Mouse (Mus musculus): ENCODE measurements around the gene Pde7b. TPM values are rescaled to one million over a fixed set of nuclear protein-coding genes. Genes with fewer than 3 reads are reported as not detected.
A peak's percentile ranks its signal among the peaks of the same experiment; 100 is the strongest.

Pde7b gene
- polyA plus RNA-seq, 1 experiment = 12.9 TPM

DNA sequence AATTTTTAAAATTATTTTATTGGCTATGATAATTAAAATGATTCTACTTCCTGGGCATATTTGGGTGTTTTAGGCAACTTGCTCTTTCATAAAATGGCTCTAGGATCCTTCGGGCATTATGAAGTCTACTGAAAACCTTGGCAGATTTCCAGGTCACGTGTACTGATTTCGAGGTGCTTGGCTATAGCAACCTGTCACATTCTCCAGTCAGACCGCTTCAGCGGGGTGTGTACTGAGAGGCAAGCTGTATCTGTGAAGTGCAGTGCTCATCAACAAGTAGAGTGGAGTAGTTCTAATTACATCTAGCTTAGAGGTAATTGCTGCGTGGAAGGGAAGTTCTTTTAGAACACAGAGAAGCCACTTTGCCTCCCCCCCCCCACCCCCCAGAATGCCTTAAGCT, 156.2 kb downstream of the Pde7b start:
- Histone ChIP-seq H3K27ac (ENCODE audit: insufficient read depth, low read depth, low read length) (no peak overlapping the region), H3K4me3 (ENCODE audit: insufficient read depth, low read length) (no peak overlapping the region), H3K4me1 (ENCODE audit: control insufficient read depth, insufficient read depth, low read length) (peaks cover 8% of the 10 kb centered on the region)
- TF ChIP-seq POLR2A (IDR thresholded peaks at IDR 0.05; ENCODE audit: borderline replicate concordance, low read depth, low read length) = no peak

DNA sequence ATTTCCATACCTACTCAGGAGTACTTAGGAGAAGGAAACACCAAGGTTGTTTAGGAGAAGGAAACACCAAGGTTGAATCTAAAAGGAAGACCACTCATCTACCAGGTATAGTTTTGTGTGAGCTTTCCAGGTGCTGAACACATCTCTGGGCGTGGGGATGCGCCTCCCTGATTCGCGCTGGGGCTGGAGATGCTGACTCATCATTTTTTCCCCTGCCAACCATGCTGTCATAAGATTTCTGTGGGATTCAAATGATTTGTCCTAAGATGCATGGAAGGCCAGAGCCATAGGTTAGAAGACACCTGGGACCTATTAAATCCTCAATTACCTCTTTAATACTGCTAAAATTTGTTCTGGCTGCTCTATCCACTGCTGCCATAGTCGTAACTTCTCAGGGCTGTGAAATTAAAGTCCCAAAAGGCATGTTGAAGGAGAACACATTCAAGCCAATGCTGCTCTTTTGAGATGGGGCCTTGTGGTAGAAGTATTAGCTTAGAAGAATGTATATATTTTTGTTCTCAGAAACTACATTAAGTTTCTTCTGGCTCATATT, 157.1 kb downstream of the Pde7b start:
- H3K27ac ChIP-seq (ENCODE audit: insufficient read depth, low read depth, low read length) = no peak overlapping the region
- TF ChIP-seq CTCF (IDR thresholded peaks at IDR 0.05; ENCODE audit: low read depth, low read length) (no peak), POLR2A (IDR thresholded peaks at IDR 0.05; ENCODE audit: borderline replicate concordance, low read depth, low read length) (no peak)
- no peak overlapping the region for H3K4me3 ChIP-seq (ENCODE audit: insufficient read depth, low read length)
- H3K4me1 ChIP-seq (ENCODE audit: control insufficient read depth, insufficient read depth, low read length) = peaks cover 8% of the 10 kb centered on the region

DNA sequence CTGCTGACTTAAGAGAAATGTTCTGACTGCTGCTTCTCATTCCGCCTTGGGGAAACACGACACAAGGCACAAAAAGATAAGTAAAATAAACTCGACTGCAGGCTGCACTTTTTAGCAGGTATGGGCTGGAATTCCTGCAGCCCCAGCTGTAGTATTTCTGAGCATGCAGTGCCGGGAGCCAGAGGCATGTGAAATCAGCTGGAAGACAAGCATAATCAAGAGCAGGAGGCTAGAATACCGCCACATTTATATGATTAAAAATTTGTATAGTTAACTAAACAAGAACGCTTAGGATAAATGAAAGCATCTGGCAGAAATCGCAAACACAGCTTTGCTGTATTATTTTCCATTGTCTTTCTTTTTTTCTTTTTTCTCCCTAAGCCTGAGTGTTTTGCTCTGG, 168.4 kb downstream of the Pde7b start:
- no peaks in the 10 kb centered on the region for H3K4me1 ChIP-seq (ENCODE audit: control insufficient read depth, insufficient read depth, low read length)
- no peak overlapping the region for H3K4me3 ChIP-seq (ENCODE audit: insufficient read depth, low read length)
- no peak overlapping the region for H3K27ac ChIP-seq (ENCODE audit: insufficient read depth, low read depth, low read length)
- no peak for TF ChIP-seq POLR2A (IDR thresholded peaks at IDR 0.05; ENCODE audit: borderline replicate concordance, low read depth, low read length)
- TF ChIP-seq CTCF (IDR thresholded peaks at IDR 0.05; ENCODE audit: low read depth, low read length) = no peak

DNA sequence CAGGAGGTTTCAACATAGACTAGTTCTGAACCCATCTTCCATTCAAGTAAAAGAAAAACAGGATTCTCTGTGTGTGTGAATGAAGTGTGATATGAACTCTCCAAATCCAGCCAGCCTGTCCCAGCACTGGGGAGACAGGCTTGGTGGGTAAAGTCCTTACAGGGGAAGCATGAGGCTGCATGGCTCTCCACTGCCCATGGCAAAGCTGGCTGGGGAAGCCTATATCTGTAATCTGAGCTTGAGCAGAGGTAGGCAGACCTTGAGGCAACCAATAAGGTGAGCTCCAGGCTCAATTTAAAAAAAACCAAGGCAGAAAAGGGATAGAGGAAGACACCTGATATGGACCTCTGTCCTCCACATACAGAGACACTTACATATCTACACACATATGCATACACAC, 173.5 kb downstream of the Pde7b start:
- no peak for TF ChIP-seq CTCF (IDR thresholded peaks at IDR 0.05; ENCODE audit: low read depth, low read length)
- TF ChIP-seq POLR2A (IDR thresholded peaks at IDR 0.05; ENCODE audit: borderline replicate concordance, low read depth, low read length) = no peak
- Histone ChIP-seq H3K27ac (ENCODE audit: insufficient read depth, low read depth, low read length) (no peak overlapping the region), H3K4me3 (ENCODE audit: insufficient read depth, low read length) (no peak overlapping the region), H3K4me1 (ENCODE audit: control insufficient read depth, insufficient read depth, low read length) (peaks cover 11% of the 10 kb centered on the region)

DNA sequence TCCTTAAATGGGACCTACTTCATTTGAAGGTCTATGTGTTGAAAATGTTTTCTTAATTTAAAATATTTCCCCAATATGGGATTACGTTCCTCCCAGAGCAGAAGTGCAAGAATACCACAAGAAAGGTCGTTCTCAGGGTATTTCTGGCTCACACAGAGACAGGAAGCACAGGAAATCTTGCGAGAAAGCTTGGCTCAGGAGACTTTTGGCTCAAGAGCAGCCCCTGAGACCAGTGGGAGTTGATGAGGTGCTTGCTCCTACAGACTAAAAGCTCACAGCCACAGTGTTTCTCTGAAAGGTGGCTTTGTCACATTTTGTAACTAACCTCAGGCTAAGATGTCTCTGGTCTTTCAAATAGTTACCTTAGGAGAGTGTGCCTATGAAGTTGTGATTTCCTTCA, 174.1 kb downstream of the Pde7b start:
- H3K27ac ChIP-seq (ENCODE audit: insufficient read depth, low read depth, low read length) = no peak overlapping the region
- TF ChIP-seq CTCF (IDR thresholded peaks at IDR 0.05; ENCODE audit: low read depth, low read length) (no peak), POLR2A (IDR thresholded peaks at IDR 0.05; ENCODE audit: borderline replicate concordance, low read depth, low read length) (no peak)
- H3K4me3 ChIP-seq (ENCODE audit: insufficient read depth, low read length) = no peak overlapping the region
- peaks cover 11% of the 10 kb centered on the region for H3K4me1 ChIP-seq (ENCODE audit: control insufficient read depth, insufficient read depth, low read length)

DNA sequence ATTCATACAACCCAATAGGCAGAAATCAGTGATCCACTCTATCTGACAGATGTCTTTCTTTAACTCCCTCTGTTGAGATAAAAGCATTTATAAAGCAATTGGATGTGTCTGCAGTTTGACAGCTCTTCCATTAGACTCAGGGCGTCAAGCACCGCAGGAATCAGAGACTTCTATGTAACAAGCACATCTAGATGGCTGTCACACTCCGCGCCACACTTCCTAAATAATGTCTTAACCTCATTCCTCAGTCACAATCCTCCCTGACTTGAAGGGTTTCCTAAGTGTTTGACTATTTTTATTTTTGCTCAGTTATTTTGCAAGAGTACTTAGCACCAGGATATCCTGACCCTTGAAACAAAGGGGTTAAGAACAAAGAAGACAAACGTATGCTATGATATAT, 174.7 kb downstream of the Pde7b start:
- no peak for TF ChIP-seq POLR2A (IDR thresholded peaks at IDR 0.05; ENCODE audit: borderline replicate concordance, low read depth, low read length)
- Histone ChIP-seq H3K4me3 (ENCODE audit: insufficient read depth, low read length) (no peak overlapping the region), H3K27ac (ENCODE audit: insufficient read depth, low read depth, low read length) (no peak overlapping the region), H3K4me1 (ENCODE audit: control insufficient read depth, insufficient read depth, low read length) (peaks cover 11% of the 10 kb centered on the region)

DNA sequence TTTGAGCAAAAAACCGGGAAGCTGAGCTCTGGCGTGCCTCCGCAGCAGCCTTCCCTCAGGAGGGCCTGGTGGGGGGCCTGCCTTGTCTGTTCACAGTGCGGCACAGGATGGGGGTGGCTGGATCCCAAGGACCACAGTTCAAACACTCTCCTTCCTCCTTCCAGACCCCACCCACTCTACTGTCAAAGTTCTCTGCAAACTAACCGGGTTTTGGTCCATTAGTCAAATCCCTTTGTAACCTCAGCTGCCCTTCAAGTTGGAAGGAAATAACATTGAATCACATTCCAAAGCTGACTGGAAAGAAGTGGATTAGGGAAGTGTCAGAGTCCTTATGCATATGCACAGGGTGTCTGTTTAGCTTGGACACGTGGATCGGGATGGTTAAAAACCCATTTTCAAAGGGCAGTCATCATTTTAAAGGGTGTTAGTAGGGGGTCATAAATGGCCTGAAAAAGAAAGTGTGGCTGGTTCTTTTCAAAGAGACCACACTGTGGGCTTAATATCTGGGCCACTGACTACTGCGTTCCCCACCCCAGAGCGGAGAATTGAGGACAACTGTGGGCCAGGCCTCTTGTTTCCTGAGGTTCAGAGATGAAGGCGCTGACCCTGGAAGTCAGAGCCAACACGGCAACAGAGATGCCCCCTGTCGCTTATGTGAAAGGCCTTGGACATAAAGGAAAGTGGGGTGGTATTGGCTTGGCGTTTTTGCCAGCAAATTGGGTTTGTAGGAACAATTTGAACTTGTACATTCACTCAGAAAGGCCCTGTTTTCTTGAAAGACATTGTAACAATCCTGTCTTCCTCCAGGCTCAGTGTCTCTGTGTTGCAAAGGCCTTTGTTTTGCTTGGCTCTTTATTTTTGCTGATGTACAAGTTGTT, 175.8 kb downstream of the Pde7b start:
- Histone ChIP-seq H3K4me3 (ENCODE audit: insufficient read depth, low read length) (no peak overlapping the region), H3K27ac (ENCODE audit: insufficient read depth, low read depth, low read length) (no peak overlapping the region), H3K4me1 (ENCODE audit: control insufficient read depth, insufficient read depth, low read length) (peaks cover 11% of the 10 kb centered on the region)
- no peak for TF ChIP-seq POLR2A (IDR thresholded peaks at IDR 0.05; ENCODE audit: borderline replicate concordance, low read depth, low read length)
- TF ChIP-seq CTCF (IDR thresholded peaks at IDR 0.05; ENCODE audit: low read depth, low read length) = no peak

DNA sequence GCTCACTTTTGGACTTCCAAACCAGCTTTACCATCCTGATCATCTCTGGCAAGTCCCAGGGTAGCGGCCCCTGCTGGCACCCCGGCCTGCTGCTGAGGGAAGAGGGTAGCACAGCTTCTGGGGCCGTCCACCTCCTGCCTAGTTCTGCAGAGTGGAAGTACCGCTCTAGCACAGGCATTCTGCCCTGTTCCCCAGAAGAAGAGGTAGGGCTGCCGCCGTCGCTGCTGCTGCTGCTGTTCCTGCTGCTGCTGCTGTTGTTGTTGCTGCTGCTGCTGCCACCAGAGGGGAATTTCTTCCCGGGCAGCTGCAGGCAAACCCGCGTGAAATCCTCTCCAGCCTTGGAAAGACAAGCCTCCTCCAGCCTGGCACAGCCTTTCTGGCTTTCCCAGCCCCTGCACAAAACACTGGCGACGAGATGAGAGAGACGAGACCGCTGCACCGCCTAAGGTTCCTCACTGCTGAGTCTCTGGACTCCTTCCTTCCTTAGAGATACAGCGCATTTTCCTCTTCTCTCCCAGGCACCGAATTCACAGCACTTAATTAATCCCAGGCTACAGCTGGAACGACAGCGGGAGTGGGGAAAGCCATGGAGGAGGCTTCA, 176.8 kb downstream of the Pde7b start:
- Histone ChIP-seq H3K4me3 (ENCODE audit: insufficient read depth, low read length) (no peak overlapping the region), H3K4me1 (ENCODE audit: control insufficient read depth, insufficient read depth, low read length) (peaks cover 11% of the 10 kb centered on the region), H3K27ac (ENCODE audit: insufficient read depth, low read depth, low read length) (no peak overlapping the region)
- TF ChIP-seq POLR2A (IDR thresholded peaks at IDR 0.05; ENCODE audit: borderline replicate concordance, low read depth, low read length) (no peak), CTCF (IDR thresholded peaks at IDR 0.05; ENCODE audit: low read depth, low read length) (no peak)

DNA sequence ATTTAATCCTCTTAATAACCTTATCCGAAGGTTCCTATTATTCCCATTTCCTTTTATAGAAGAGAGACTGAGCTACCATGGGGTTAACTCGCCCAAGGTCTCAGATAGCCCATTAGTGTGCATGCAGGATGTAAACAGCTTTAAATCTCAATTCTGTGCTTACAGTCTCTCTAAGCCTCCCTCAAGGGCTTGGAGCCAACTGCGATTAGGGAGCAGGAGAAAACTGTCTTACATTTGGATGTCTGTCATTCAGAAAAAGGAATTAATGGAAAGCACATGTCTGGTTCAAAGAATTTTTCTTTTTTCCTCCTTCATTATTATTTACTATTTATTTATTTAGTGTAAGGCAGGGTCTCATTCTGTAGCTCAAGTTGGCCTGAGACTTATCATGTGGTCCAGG, 181.8 kb downstream of the Pde7b start:
- TF ChIP-seq CTCF (IDR thresholded peaks at IDR 0.05; ENCODE audit: low read depth, low read length) (no peak), POLR2A (IDR thresholded peaks at IDR 0.05; ENCODE audit: borderline replicate concordance, low read depth, low read length) (no peak)
- Histone ChIP-seq H3K4me1 (ENCODE audit: control insufficient read depth, insufficient read depth, low read length) (peaks cover 7% of the 10 kb centered on the region), H3K27ac (ENCODE audit: insufficient read depth, low read depth, low read length) (no peak overlapping the region), H3K4me3 (ENCODE audit: insufficient read depth, low read length) (no peak overlapping the region)

DNA sequence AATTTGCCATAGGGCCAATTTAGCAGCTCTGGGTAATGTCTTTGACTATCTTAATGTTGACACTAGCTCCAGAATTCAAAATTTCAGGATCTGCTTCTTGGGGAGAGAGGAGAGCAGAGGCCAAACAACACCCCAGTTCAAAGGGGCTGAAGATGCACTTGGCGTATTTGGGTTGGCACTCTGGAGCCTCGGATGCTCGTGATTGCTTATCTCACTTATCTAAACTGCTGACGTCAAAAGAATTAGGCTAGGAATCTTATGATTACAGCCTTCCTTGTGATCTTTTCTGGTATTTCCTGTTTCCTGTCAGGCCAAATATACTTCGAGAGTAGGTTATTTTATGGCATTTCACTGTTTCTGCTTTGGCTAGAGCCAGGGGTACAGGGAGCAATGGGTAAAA, 191.1 kb downstream of the Pde7b start:
- TF ChIP-seq CTCF (IDR thresholded peaks at IDR 0.05; ENCODE audit: low read depth, low read length) = no peak
- TF ChIP-seq POLR2A (IDR thresholded peaks at IDR 0.05; ENCODE audit: borderline replicate concordance, low read depth, low read length) = no peak
- H3K4me3 ChIP-seq (ENCODE audit: insufficient read depth, low read length) = no peak overlapping the region
- H3K27ac ChIP-seq (ENCODE audit: insufficient read depth, low read depth, low read length) = peak overlapping the region; percentile 39; the same call in 1 of the 2 replicates
- H3K4me1 ChIP-seq (ENCODE audit: control insufficient read depth, insufficient read depth, low read length) = peaks cover 16% of the 10 kb centered on the region
